Mouse (Mus musculus) hindbrain, embryonic 14.5 days (tissue): ENCODE measurements around the gene 1810043G02Rik. TPM values are rescaled to one million over a fixed set of nuclear protein-coding genes. Genes with fewer than 3 reads are reported as not detected.

Experiments
- ATAC-seq: fragments of 200-750 bp; cut with Nextera tagmentation; 2 replicates; pipeline ENCODE4 v1.8.0; 2017; ENCODE audit warnings: moderate number of reproducible peaks, mild to moderate bottlenecking, moderate TSS enrichment, moderate library complexity; ENCODE audit not compliant: low FRiP score
- DNase-seq: peaks from one replicate; pipeline ENCODE4 v3.0.0-alpha.2; 2015; ENCODE audit warnings: low spot score
- H3K27ac ChIP-seq: fragments of 300-500 bp; sonication (generic); 2 replicates; pipeline ENCODE4 v1.5.1; 2014; ENCODE audit warnings: mild to moderate bottlenecking, moderate library complexity
- H3K27me3 ChIP-seq: fragments of 300-500 bp; sonication (generic); 2 replicates; pipeline ENCODE4 v1.6.1; 2014; ENCODE audit warnings: mild to moderate bottlenecking, low read length, mixed read lengths; ENCODE audit not compliant: control insufficient read depth, insufficient read depth
- H3K36me3 ChIP-seq: fragments of 300-500 bp; sonication (generic); replicated peaks from 2 replicates; pipeline ENCODE4 v1.6.1; 2014; ENCODE audit not compliant: control insufficient read depth, insufficient read depth
- H3K4me1 ChIP-seq: fragments of 300-500 bp; sonication (generic); replicated peaks from 2 replicates; pipeline ENCODE4 v1.6.1; 2014; ENCODE audit warnings: antibody characterized with exemption, low read length, mixed read lengths; ENCODE audit not compliant: control insufficient read depth, insufficient read depth
- H3K4me2 ChIP-seq: fragments of 300-500 bp; sonication (generic); replicated peaks from 2 replicates; pipeline ENCODE4 v1.6.1; 2014; ENCODE audit warnings: mild to moderate bottlenecking, moderate library complexity
- H3K4me3 ChIP-seq: fragments of 300-500 bp; sonication (generic); replicated peaks from 2 replicates; pipeline ENCODE4 v1.5.1; 2014; ENCODE audit warnings: mild to moderate bottlenecking, low read length
- H3K9ac ChIP-seq: fragments of 300-500 bp; sonication (generic); 2 replicates; pipeline ENCODE4 v1.6.1; 2014
- H3K9me3 ChIP-seq: fragments of 300-500 bp; sonication (generic); 2 replicates; pipeline ENCODE4 v1.6.1; 2016; ENCODE audit warnings: low read length; ENCODE audit not compliant: control insufficient read depth
- WGBS: fragments of 180-500 bp; shearing (Covaris S2); extraction: QIAGEN DNeasy Blood & Tissue Kit; methylation state at CpG from one replicate; pipeline ENCODE4 v1.1.7; 2014; 5-methylcytosine and 5-hydroxymethylcytosine counted together
- polyA plus RNA-seq: library from polyadenylated mRNA; unstranded; fragments of >200 nt; fragmentation: Nextera tagmentation; extraction: Ambion mirVana; gene quantifications from 2 replicates; pipeline ENCODE4 v1.2.1, GENCODE M21; 2014

1810043G02Rik gene
- polyA plus RNA-seq, 1 experiment from 2014 or later = 48.1 TPM

DNA sequence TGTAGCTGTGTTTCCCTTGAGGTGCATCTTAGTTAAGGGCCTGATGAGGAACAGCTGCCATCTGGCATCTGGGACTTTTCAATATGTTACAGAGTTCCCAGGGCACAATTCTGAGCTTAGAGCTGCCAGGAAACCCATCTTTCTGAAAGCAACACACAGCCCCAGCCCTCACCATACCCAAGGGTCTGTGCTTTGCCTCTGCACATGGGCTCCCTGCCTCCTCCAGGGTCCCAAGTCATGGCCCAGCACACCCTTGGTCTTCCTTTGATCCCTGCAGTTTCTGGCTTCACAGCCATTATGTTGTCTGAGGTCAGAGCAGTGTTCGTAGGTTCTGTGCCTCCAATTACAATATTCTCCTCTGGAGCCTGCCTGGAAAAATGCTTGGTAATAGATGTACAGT, 50.8 kb downstream of the 1810043G02Rik start:
- Histone ChIP-seq H3K27ac (no peak overlapping the region), H3K4me2 (no peak overlapping the region), H3K27me3 (no peaks in the 10 kb centered on the region), H3K9me3 (no peaks in the 10 kb centered on the region), H3K4me3 (no peak overlapping the region), H3K36me3 (no peaks in the 10 kb centered on the region), H3K9ac (no peak overlapping the region), H3K4me1 (no peaks in the 10 kb centered on the region)
- no peak for ATAC-seq
- DNase-seq = no peak
- WGBS = 89% methylated on average over 1 of the region's 1 CpGs

DNA sequence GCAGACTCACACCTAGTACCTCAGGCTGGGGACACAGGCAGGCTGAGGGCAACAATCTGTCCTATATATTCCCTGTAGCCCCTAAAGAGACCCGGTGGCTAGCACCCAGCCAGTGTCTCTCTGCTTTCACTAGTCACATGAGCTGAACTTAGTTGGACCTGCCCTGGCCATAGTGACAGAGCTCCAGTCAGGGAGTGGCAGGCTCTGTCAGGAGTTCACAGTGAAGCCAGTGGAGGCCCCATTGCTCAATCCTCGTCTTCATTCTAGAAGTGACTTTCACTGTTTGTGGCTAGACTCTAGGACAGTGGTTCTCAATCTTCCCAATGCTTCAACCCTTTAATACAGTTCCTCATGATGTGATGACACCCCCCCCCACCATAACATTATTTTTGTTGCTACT, 53.7 kb downstream of the 1810043G02Rik start:
- H3K9ac ChIP-seq = no peak overlapping the region
- no peak overlapping the region for H3K27ac ChIP-seq
- no peaks in the 10 kb centered on the region for H3K4me1 ChIP-seq
- 86% methylated on average over 2 of the region's 2 CpGs for WGBS
- ATAC-seq = no peak
- H3K4me2 ChIP-seq = no peak overlapping the region
- no peaks in the 10 kb centered on the region for H3K36me3 ChIP-seq
- no peak overlapping the region for H3K4me3 ChIP-seq
- no peak for DNase-seq
- no peaks in the 10 kb centered on the region for H3K27me3 ChIP-seq
- no peaks in the 10 kb centered on the region for H3K9me3 ChIP-seq

Other genes starting within 250 kb of the 1810043G02Rik start
- gene Gm18596, start 235.9 kb upstream of the 1810043G02Rik start, polyA plus RNA-seq = not detected in 2 replicates
- gene Gm9736, start 227.2 kb upstream of the 1810043G02Rik start, polyA plus RNA-seq = not detected in 2 replicates
- not detected in 2 replicates for gene Gm3233, start 218.8 kb upstream of the 1810043G02Rik start, polyA plus RNA-seq
- gene Gm3238, start 207.2 kb upstream of the 1810043G02Rik start, polyA plus RNA-seq = not detected in 2 replicates
- not detected in 2 replicates for gene Gm7138, start 201.6 kb upstream of the 1810043G02Rik start, polyA plus RNA-seq
- not detected in 2 replicates for gene Gm3250, start 196.0 kb upstream of the 1810043G02Rik start, polyA plus RNA-seq
- gene Gm7137, start 190.3 kb upstream of the 1810043G02Rik start, polyA plus RNA-seq = not detected in 2 replicates
- gene Gm9639, start 183.4 kb upstream of the 1810043G02Rik start, polyA plus RNA-seq = not detected in 2 replicates
- not detected in 2 replicates for gene Gm19668, start 179.4 kb upstream of the 1810043G02Rik start, polyA plus RNA-seq
- not detected in 2 replicates for gene Gm9507, start 166.7 kb upstream of the 1810043G02Rik start, polyA plus RNA-seq
- not detected in 2 replicates for gene Gm2696, start 163.8 kb upstream of the 1810043G02Rik start, polyA plus RNA-seq
- not detected in 2 replicates for gene Krtap10-4, start 151.4 kb upstream of the 1810043G02Rik start, polyA plus RNA-seq
- gene Krtap10-10, start 142.6 kb upstream of the 1810043G02Rik start, polyA plus RNA-seq = not detected in 2 replicates
- gene Gm36176, start 131.7 kb upstream of the 1810043G02Rik start, polyA plus RNA-seq = not detected in 2 replicates
- not detected in 2 replicates for gene Gm10318, start 125.7 kb upstream of the 1810043G02Rik start, polyA plus RNA-seq
- gene Gm3285, start 116.5 kb upstream of the 1810043G02Rik start, polyA plus RNA-seq = not detected in 2 replicates
- gene Lrrc3, start 76.0 kb upstream of the 1810043G02Rik start, polyA plus RNA-seq = 19.6 and 20.3 TPM in 2 replicates
- 6.3 and 6.4 TPM in 2 replicates for gene Trpm2, start 8.0 kb upstream of the 1810043G02Rik start, polyA plus RNA-seq
- 93.5 and 98.2 TPM in 2 replicates for gene Pfkl, start 31.6 kb downstream of the 1810043G02Rik start, polyA plus RNA-seq
- gene Dnmt3l, start 63.4 kb downstream of the 1810043G02Rik start, polyA plus RNA-seq = not detected in 2 replicates
- gene Aire, start 65.1 kb downstream of the 1810043G02Rik start, polyA plus RNA-seq = 0.09 and 0.15 TPM in 2 replicates
- 0.79 and 1.1 TPM in 2 replicates for gene Icosl, start 90.8 kb downstream of the 1810043G02Rik start, polyA plus RNA-seq
- 17.3 and 22.0 TPM in 2 replicates for gene D10Jhu81e, start 191.3 kb downstream of the 1810043G02Rik start, polyA plus RNA-seq
- gene Pwp2, start 206.6 kb downstream of the 1810043G02Rik start, polyA plus RNA-seq = 13.5 and 15.8 TPM in 2 replicates